Mouse (Mus musculus) cerebellum, adult 2 months (tissue): ENCODE results near the gene Acot12. TPM values are rescaled to one million over a fixed set of nuclear protein-coding genes. Genes with fewer than 3 reads are reported as not detected.

ENCODE experiments used
- DNase-seq, 2 experiments: peaks; one replicate each; pipeline ENCODE4 v3.0.0; 2021
- H3K27ac ChIP-seq: fragments of 200-500 bp; 2 replicates; pipeline ENCODE4 v1.5.1; 2012; ENCODE audit warnings: low read length, control low read depth, inconsistent platforms; ENCODE audit not compliant: insufficient read depth
- H3K27me3 ChIP-seq: fragments of 200-500 bp; 2 replicates; pipeline ENCODE4 v1.6.1; 2012; ENCODE audit warnings: inconsistent platforms, mild to moderate bottlenecking, low read length, moderate library complexity; ENCODE audit not compliant: control insufficient read depth, insufficient read depth
- H3K4me1 ChIP-seq: fragments of 200-500 bp; 2 replicates; pipeline ENCODE4 v1.6.1; 2011; ENCODE audit warnings: low read length; ENCODE audit not compliant: control insufficient read depth, insufficient read depth
- H3K4me3 ChIP-seq: fragments of 200-500 bp; replicated peaks from 2 replicates; pipeline ENCODE3; 2011; ENCODE audit warnings: mild to moderate bottlenecking, low read depth, low read length, control low read depth; ENCODE audit not compliant: insufficient read depth
- CTCF ChIP-seq: fragments of 200-500 bp; IDR thresholded peaks from 2 replicates; pipeline ENCODE4 v1.5.1; 2011; ENCODE audit warnings: low read depth, mild to moderate bottlenecking, control low read depth, low read length, moderate library complexity, borderline replicate concordance; ENCODE audit not compliant: insufficient read depth
- POLR2A ChIP-seq: fragments of 200-500 bp; IDR thresholded peaks from 2 replicates; pipeline ENCODE4 v1.6.1; 2011; ENCODE audit warnings: low read length, control low read depth, borderline replicate concordance; ENCODE audit not compliant: insufficient read depth
- WGBS: fragments of 180-500 bp; shearing (Covaris S2); methylation state at CpG from one replicate; pipeline ENCODE4 v1.1.7; 2018; 5-methylcytosine and 5-hydroxymethylcytosine counted together
- polyA plus RNA-seq: library from polyadenylated mRNA; depleted of rRNA; stranded (reverse); fragments of >200 nt; gene quantifications from 2 replicates; pipeline ENCODE4 v1.2.3, GENCODE M21; 2012; rRNA removed

The Acot12 gene
- polyA plus RNA-seq, 1 experiment: 0.18 TPM

DNA sequence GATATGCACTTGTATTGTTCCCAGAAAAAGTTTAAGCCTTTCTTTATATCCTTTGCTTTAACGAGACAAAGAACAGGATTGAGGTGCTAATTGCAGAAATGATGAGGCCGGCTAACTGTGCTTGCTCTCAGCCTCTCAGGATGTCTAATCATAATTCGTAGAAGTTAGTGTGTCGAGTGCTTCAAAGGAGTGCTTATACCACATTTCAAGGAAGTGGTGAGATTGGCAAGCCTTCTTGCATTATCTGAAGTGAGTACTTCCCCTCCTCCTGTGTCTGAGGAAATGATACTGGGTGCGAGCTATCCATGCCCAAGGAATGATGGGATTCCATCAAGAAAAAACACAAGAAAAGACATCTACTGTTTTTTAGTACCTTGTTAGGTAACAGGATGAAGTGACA is 73.4 kb downstream of the Acot12 start:
- DNase-seq: no peak
- Histone ChIP-seq H3K27me3 (no peaks in the 10 kb centered on the region), H3K4me3 (no peak overlapping the region), H3K27ac (no peak overlapping the region), H3K4me1 (no peaks in the 10 kb centered on the region)
- TF ChIP-seq CTCF: no peak
- TF ChIP-seq POLR2A: no peak
- 88% methylated on average over 5 of the region's 5 CpGs for WGBS

DNA sequence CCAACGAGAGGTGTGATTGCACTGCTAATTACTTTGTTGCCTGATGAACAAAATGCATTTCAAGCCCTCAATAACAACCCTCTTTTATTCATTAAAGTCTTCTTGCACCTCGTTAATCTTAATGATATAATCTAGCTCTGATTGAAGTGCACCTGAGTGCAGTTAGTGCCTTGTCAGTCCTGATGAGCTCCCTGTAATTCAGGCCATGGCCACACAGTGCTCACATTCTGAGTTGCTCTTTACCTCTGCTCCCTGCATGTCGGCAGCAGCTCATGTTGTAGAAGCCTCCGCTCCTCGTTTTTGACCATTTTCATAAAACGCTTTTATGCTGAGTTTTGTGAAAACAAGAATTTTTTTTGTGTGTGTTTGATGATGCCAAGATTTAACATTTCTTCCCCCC is 82.4 kb downstream of the Acot12 start:
- H3K4me1 ChIP-seq: no peaks in the 10 kb centered on the region
- H3K27ac ChIP-seq: no peak overlapping the region
- TF ChIP-seq POLR2A (no peak), CTCF (no peak)
- no peak overlapping the region for H3K4me3 ChIP-seq
- no peak for DNase-seq
- 78% methylated on average over 6 of the region's 6 CpGs for WGBS
- H3K27me3 ChIP-seq: no peaks in the 10 kb centered on the region

DNA sequence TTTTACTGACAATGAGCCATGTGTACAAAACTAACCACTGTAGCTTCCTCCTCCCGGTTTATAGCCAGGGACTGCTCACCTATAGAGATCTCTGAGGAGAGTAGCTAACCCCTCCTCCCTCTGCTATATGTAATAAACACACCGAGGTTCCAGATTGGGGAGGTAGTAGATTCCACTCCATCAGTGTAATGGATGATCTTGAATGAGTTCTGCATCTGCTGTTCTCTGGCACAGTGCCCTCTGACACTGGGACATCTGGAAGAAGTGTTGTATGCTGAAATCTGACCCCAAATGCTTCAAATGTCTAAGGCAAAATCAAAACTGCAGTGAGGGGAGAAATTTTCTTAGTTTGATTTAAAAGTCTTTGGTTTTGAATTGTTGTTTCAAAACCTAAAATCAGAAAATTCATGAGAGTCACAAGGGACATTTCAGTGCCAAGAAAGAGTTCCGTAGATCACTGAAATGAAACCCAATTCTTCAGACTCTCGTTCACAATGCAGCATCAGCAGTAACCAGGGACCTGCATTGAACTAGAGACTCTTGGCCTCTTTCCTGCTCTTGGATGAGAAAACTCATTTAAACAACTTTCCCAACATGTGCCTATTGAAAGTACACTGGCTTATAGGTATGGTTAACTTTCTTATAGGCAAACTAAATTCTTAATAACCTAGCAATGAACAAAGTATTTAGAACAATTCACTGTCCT is 83.7 kb downstream of the Acot12 start:
- no peak for TF ChIP-seq POLR2A
- no peak for TF ChIP-seq CTCF
- 5% methylated on average over 4 of the region's 4 CpGs for WGBS

DNA sequence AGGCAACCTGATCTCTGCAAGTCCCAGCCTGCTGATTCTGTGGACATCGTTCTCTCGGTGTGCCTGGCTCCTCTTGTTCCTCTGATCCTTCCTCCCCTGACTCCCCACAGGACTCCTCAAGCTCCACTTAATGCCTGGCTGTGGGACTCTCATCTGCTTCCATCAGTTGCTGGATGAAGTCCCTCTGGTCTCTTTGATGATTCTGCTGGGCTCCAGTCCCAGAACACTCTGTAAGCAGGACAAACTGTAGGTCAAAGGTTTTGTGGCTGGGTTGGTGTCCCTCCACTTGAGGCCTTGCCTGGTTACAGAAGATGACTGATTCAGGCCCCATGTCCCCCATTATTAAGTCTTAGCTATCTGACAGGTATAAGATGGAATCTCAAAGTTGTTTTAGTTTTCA is 84.8 kb downstream of the Acot12 start:
- Histone ChIP-seq H3K4me1 (no peaks in the 10 kb centered on the region), H3K4me3 (no peak overlapping the region), H3K27me3 (no peaks in the 10 kb centered on the region), H3K27ac (no peak overlapping the region)
- no peak for DNase-seq
- 76% methylated on average over 2 of the region's 2 CpGs for WGBS
- no peak for TF ChIP-seq POLR2A
- no peak for TF ChIP-seq CTCF

More for the DNA sequence above, 83.7 kb downstream of the Acot12 start:
- Histone ChIP-seq H3K27ac (no peak overlapping the region), H3K4me1 (no peaks in the 10 kb centered on the region), H3K27me3 (no peaks in the 10 kb centered on the region), H3K4me3 (no peak overlapping the region)
- no peak for DNase-seq

DNA sequence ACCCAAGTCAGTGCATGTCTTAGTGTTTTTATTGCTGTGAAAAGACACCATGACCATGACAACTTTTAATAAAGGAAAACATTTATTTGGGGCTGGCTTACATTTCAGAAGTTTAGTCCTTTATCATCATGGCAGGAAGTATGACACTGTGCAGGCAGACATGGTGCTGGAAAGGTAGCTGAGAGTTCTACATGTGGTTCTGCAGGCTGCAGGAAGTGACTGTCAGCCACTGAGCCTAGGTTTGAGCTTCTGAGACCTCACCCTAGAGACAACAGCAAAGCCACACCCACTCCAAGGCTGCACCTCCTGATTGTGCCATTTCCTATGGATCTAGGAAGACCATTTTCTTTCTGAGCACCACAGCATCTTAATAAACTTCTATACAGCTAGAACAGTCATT is 86.6 kb downstream of the Acot12 start:
- TF ChIP-seq POLR2A (no peak), CTCF (no peak)
- Histone ChIP-seq H3K27me3 (no peaks in the 10 kb centered on the region), H3K27ac (no peak overlapping the region), H3K4me1 (no peaks in the 10 kb centered on the region), H3K4me3 (no peak overlapping the region)
- DNase-seq: no peak

Other genes with a start within 250 kb of the Acot12 start
- 15.6 and 17.0 TPM in 2 replicates for gene Zcchc9, start 66.2 kb downstream of the Acot12 start, polyA plus RNA-seq
- not detected in 2 replicates for gene Ckmt2, start 135.4 kb downstream of the Acot12 start, polyA plus RNA-seq